Mouse (Mus musculus) embryonic fibroblast, embryonic 13.5 days (primary cell): ENCODE measurements around the gene Gtf3c1.

Experiments used
- CTCF ChIP-seq: IDR thresholded peaks from 2 replicates; pipeline ENCODE4 v1.5.1; 2011; ENCODE audit warnings: mild to moderate bottlenecking, control low read depth, low read length, moderate library complexity, borderline replicate concordance; ENCODE audit not compliant: insufficient read depth
- POLR2A ChIP-seq: IDR thresholded peaks from 2 replicates; pipeline ENCODE4 v1.6.1; 2011; ENCODE audit warnings: low read depth, mild to moderate bottlenecking, control low read depth, low read length, moderate library complexity

DNA sequence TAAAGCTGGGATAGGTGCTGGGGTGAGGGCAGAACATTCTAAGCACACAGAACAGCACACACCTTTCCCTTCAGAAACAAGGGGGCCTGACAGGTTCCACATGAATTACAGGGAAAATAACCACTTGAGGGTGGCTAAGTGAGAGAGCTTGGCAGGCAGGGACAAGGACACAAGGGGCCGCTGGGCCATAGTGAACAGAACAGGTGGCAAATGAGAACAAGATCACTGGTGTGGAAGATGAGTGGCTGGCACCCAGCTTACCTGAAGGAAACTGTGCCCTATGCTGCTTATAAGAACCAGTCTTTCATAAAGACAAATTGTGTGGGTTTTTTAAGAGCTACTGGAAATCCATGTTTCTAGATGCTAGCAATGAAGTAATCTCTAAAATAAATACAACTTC is 4.8 kb downstream of the Gtf3c1 start:
- TF ChIP-seq POLR2A (no peak), CTCF (no peak)
